Mouse (Mus musculus) left cerebral cortex, postnatal 4 days (tissue): ENCODE results near the gene Olfr58. TPM values are rescaled to one million over a fixed set of nuclear protein-coding genes. Genes with fewer than 3 reads are reported as not detected.
"Not testable (repeated sequence)": the region's sequence is repeated elsewhere in the genome, so short reads cannot be mapped to it uniquely, and the experiment has no call there.

Experiments used
- DNase-seq: peaks from one replicate; pipeline ENCODE4 v3.0.0-alpha.2; 2022
- intact Hi-C: fragments of 180-260 bp; cut with DNase I; formaldehyde crosslinking; loops from one replicate; pipeline ENCODE4 v1.15.1; 2025
- total RNA-seq, 2 experiments: library from RNA; stranded (reverse); gene quantifications; 2 replicates each; pipeline ENCODE4 v1.2.3; 2021

The Olfr58 gene
- not detected for total RNA-seq

GRCm38 (mm10) chr9:19779983-19780382 is at the start of gene Olfr58:
Gene Olfr58, plus strand, starts transcription at chr9:19780283.
- DNase-seq: no peak
- intact Hi-C loops: no loop called here

- no peak for DNase-seq
- intact Hi-C loops: no loop called here
These were observed 10.9 kb upstream of the Olfr58 start for GRCm38 (mm10) chr9:19769136-19769535.

- DNase-seq: no peak
- intact Hi-C loops: no loop called here
These were observed 10.4 kb upstream of the Olfr58 start for GRCm38 (mm10) chr9:19769701-19770100.

- intact Hi-C loops: no loop called here
- DNase-seq: no peak
These were observed 22.9 kb downstream of the Olfr58 start for GRCm38 (mm10) chr9:19803000-19803399.

GRCm38 (mm10) chr9:19804606-19805005 is 24.5 kb downstream of the Olfr58 start, which contains the start of gene Olfr859:
Gene Olfr859, plus strand, starts transcription at chr9:19804906.
- intact Hi-C loops, DNase-seq: not testable (repeated sequence)

Other genes with a start within 250 kb of the Olfr58 start
- not detected for gene Olfr853, start 239.2 kb upstream of the Olfr58 start, total RNA-seq
- not detected for gene Olfr854, start 212.9 kb upstream of the Olfr58 start, total RNA-seq
- not detected for gene Olfr855, start 197.7 kb upstream of the Olfr58 start, total RNA-seq
- 10 to 100 TPM; 26.7 to 28.0 TPM for gene Zfp317, start 158.2 kb upstream of the Olfr58 start, total RNA-seq
- not detected for gene Olfr857, start 70.8 kb upstream of the Olfr58 start, total RNA-seq
- not detected for gene Olfr859, start 24.6 kb downstream of the Olfr58 start, total RNA-seq
- gene Olfr860, start 69.5 kb downstream of the Olfr58 start, total RNA-seq: not detected
- not detected for gene Olfr862, start 107.7 kb downstream of the Olfr58 start, total RNA-seq
- gene Olfr77, start 136.6 kb downstream of the Olfr58 start, total RNA-seq: not detected
- not detected for gene Olfr866, start 247.8 kb downstream of the Olfr58 start, total RNA-seq